Mouse (Mus musculus) brain, embryonic 14.5 days (tissue): ENCODE data around the gene Gpc6.

Experiments used
- CTCF ChIP-seq: fragments of 200-500 bp; IDR thresholded peaks from 2 replicates; pipeline ENCODE4 v1.5.1; 2012; ENCODE audit warnings: inconsistent platforms, mild to moderate bottlenecking, moderate library complexity, borderline replicate concordance; ENCODE audit not compliant: insufficient read depth, insufficient read length; ENCODE audit errors: extremely low read depth
- POLR2A ChIP-seq: fragments of 200-500 bp; IDR thresholded peaks from 2 replicates; pipeline ENCODE4 v1.6.1; 2012; ENCODE audit warnings: mild to moderate bottlenecking, inconsistent platforms, borderline replicate concordance; ENCODE audit not compliant: poor library complexity, insufficient read depth, insufficient read length, severe bottlenecking; ENCODE audit errors: extremely low read depth

- TF ChIP-seq POLR2A (no peak), CTCF (no peak)
These were observed 966.9 kb downstream of the Gpc6 start for GRCm38 (mm10) chr14:117892026-117892425.
